Mouse (Mus musculus): ENCODE measurements around the gene Aftph.
"Not testable (repeated sequence)": the region's sequence is repeated elsewhere in the genome, so short reads cannot be mapped to it uniquely, and the experiment has no call there.

The Aftph gene

DNA sequence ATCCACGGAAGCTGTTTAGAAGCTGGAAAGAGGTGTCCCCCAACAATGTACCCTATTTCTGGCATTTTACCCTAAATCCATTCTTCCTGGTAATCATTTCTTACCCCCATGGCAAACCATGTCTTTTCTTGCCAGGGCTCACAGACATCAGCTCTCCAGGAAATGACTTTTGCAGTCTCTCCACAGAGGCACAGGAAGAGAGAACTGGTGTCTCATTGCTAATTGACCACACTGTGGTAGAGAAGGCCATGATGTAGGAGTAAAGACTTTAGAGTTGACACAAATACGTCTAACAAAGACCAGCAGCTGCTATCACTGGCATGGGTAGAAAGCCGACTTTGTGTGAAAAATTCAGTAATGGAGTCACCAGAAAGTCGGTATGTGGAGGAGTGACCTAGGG lies 38.9 kb upstream of the Aftph start:
- Histone ChIP-seq H3K4me3 (replicated peaks; ENCODE audit: low read length) (no peak overlapping the region), H3K9me3 (ENCODE audit: low read length) (peaks cover 34% of the 10 kb centered on the region), H3K4me1 (replicated peaks; ENCODE audit: low read depth, low read length) (no peaks in the 10 kb centered on the region), H3K36me3 (ENCODE audit: insufficient read depth, low read length) (no peaks in the 10 kb centered on the region), H3K27me3 (ENCODE audit: insufficient read depth, low read length) (no peaks in the 10 kb centered on the region)
- TF ChIP-seq CTCF (conservative IDR thresholded peaks at IDR 0.05; ENCODE audit: low read length) (no peak), POU5F1 (IDR thresholded peaks at IDR 0.05; ENCODE audit: borderline replicate concordance, low read length) (no peak), NANOG (IDR thresholded peaks at IDR 0.05; ENCODE audit: borderline replicate concordance, low read length) (no peak)

DNA sequence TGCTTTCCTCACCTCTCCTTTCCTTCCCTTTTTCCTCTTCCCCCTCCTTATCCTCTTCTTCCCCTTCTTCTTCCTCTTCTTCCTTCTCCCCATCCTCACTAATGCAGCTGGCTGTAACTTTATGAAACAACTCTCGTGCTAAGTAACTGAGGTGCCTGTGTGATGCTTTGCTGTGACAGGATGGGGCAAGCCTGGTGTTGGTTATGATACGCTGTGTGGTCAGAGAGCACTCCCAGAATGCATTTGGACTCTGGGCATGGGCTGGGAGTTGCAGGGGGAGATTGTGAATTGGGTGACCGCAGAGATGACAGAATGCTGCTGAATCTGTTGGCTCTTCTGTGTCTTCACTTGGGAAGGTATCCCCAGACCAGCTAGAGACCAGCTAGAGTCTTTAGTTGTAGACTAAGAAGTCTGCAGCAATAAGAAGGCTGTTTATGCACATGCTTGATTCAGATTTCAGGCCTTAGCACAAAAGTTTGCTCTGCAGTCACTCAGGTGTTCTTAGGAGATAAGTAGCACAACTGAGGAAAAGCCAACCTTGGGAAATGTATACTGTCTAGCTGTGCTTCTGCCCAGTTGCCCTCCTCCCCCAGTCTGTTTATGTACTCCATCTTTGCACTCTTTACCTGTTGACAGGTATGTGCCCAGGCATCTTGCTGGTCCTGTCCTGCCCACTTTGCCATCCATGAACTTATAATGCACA lies 37.6 kb upstream of the Aftph start:
- Histone ChIP-seq H3K4me3 (replicated peaks; ENCODE audit: low read length) (no peak overlapping the region), H3K9me3 (ENCODE audit: low read length) (peaks cover 21% of the 10 kb centered on the region), H3K27me3 (ENCODE audit: insufficient read depth, low read length) (no peaks in the 10 kb centered on the region), H3K36me3 (ENCODE audit: insufficient read depth, low read length) (no peaks in the 10 kb centered on the region), H3K4me1 (replicated peaks; ENCODE audit: low read depth, low read length) (no peaks in the 10 kb centered on the region)
- TF ChIP-seq CTCF (conservative IDR thresholded peaks at IDR 0.05; ENCODE audit: low read length), result no peak
- no peak for TF ChIP-seq POU5F1 (IDR thresholded peaks at IDR 0.05; ENCODE audit: borderline replicate concordance, low read length)
- no peak for TF ChIP-seq NANOG (IDR thresholded peaks at IDR 0.05; ENCODE audit: borderline replicate concordance, low read length)

DNA sequence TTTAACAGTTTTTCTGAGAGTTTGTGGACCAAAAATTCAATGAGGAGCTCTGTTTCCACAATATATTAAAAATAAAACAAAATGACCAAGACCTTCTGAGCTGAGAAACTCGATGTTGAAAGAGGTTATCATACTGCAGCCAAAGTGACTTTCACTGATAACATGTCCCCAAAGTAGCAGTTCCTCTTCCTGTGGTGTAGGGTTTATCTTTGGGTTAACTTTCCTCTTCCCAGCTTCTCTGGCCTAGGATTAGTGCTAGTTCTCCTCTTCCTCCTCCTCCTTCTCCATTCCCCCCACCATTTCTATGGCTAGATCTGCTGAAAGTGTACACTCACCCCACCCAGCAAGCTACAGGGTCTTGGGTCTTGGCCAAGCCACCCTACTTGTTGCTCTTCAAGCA lies 36.9 kb upstream of the Aftph start:
- H3K9me3 ChIP-seq (ENCODE audit: low read length), result peaks cover 14% of the 10 kb centered on the region
- H3K4me3 ChIP-seq (replicated peaks; ENCODE audit: low read length), result no peak overlapping the region
- no peaks in the 10 kb centered on the region for H3K36me3 ChIP-seq (ENCODE audit: insufficient read depth, low read length)
- 0 out of 2 replicates have a peak, but pooled peaks cover under 1% of the 10 kb centered on the region for H3K4me1 ChIP-seq (replicated peaks; ENCODE audit: low read depth, low read length)
- TF ChIP-seq CTCF (conservative IDR thresholded peaks at IDR 0.05; ENCODE audit: low read length), result no peak
- no peak for TF ChIP-seq POU5F1 (IDR thresholded peaks at IDR 0.05; ENCODE audit: borderline replicate concordance, low read length)
- no peaks in the 10 kb centered on the region for H3K27me3 ChIP-seq (ENCODE audit: insufficient read depth, low read length)

DNA sequence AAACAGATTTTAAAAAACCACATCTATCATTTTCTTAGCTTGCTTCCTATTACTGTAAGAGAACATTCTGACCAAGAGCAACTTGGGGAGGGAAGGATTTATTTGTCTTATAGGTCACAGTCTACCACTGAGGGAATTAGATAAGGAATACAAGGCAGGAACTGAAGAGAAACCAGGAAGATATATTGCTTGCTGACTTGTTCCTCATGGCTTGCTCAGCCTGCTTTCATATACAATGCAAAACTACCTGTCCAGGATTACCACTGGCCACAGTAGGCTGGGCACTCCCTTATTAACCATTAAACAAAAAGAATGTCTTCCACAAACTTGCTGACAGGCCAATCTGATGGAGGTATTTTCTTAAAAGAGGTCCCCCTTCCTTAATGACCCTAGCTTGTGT lies 35.3 kb upstream of the Aftph start:
- TF ChIP-seq CTCF (conservative IDR thresholded peaks at IDR 0.05; ENCODE audit: low read length) (no peak), POU5F1 (IDR thresholded peaks at IDR 0.05; ENCODE audit: borderline replicate concordance, low read length) (no peak), NANOG (IDR thresholded peaks at IDR 0.05; ENCODE audit: borderline replicate concordance, low read length) (no peak)
- no peaks in the 10 kb centered on the region for H3K27me3 ChIP-seq (ENCODE audit: insufficient read depth, low read length)
- peaks cover 14% of the 10 kb centered on the region for H3K9me3 ChIP-seq (ENCODE audit: low read length)
- 0 out of 2 replicates have a peak, but pooled peaks cover 11% of the 10 kb centered on the region for H3K4me1 ChIP-seq (replicated peaks; ENCODE audit: low read depth, low read length)
- no peaks in the 10 kb centered on the region for H3K36me3 ChIP-seq (ENCODE audit: insufficient read depth, low read length)
- no peak overlapping the region for H3K4me3 ChIP-seq (replicated peaks; ENCODE audit: low read length)

DNA sequence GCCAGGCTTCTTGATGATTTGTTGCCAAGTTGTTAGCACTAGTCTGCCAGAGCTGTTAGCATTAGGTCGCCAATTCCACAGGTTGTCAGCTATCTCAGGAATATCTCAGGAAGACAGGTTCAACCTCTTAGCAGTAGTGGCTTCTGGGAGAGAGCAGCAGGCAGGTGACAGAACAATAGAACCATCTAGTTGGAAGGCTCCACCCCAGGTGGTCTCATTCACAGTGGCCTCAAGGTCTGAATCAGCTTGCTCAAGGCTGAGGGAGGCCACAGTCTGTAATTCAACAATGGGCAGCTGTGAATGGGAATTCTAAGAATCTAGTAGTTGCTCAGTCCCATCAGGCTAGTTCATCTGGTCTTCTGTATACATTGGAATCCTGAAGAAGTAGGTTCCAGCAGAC lies 31.3 kb upstream of the Aftph start:
- no peaks in the 10 kb centered on the region for H3K36me3 ChIP-seq (ENCODE audit: insufficient read depth, low read length)
- peaks cover 16% of the 10 kb centered on the region for H3K9me3 ChIP-seq (ENCODE audit: low read length)
- 0 out of 2 replicates have a peak, but pooled peaks cover 11% of the 10 kb centered on the region for H3K4me1 ChIP-seq (replicated peaks; ENCODE audit: low read depth, low read length)
- no peaks in the 10 kb centered on the region for H3K27me3 ChIP-seq (ENCODE audit: insufficient read depth, low read length)
- TF ChIP-seq NANOG (IDR thresholded peaks at IDR 0.05; ENCODE audit: borderline replicate concordance, low read length) (peak; percentile 79), CTCF (conservative IDR thresholded peaks at IDR 0.05; ENCODE audit: low read length) (no peak), POU5F1 (IDR thresholded peaks at IDR 0.05; ENCODE audit: borderline replicate concordance, low read length) (no peak)
- no peak overlapping the region for H3K4me3 ChIP-seq (replicated peaks; ENCODE audit: low read length)

DNA sequence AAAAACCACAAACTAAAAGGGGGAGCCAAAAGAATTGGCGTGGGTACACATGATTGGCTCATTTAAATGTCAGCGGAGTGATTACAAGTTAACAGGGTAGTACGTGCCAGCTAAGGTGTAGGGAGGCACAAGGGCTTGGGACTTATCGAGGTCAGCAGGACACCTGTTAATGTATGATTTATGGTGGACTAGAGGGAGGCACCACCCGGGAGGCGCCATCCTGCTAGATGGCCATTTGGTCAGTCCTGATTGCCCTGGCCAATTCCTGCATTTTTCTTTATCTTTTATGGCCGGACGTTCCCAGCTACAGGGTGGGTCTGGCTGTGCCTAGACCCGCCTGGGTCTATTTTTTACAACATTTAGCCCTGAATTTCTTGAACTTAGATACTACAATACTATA lies 30.4 kb upstream of the Aftph start:
- H3K4me3 ChIP-seq (replicated peaks; ENCODE audit: low read length); H3K27me3 ChIP-seq (ENCODE audit: insufficient read depth, low read length): not testable (repeated sequence)
- H3K9me3 ChIP-seq (ENCODE audit: low read length), result peaks cover 16% of the 10 kb centered on the region

DNA sequence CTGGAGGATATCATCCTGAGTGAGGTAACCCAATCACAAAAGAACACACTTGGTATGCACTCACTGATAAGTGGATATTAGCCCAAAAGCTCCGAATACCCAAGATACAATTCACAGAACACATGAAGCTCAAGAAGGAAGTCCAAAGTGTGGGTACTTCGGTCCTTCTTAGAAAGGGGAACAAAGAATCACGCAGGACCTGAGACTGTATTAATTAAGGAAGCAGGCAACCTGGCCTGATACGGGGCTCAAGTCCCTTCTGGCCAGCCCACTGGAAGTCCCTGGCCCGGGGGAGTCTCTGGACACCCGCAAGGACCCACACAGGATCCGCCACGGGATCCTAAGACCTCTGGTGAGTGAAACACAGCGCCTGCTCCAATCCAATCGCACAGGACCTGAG lies 20.6 kb upstream of the Aftph start:
- not testable (repeated sequence) for H3K4me1 ChIP-seq (replicated peaks; ENCODE audit: low read depth, low read length); H3K36me3 ChIP-seq (ENCODE audit: insufficient read depth, low read length); H3K27me3 ChIP-seq (ENCODE audit: insufficient read depth, low read length); H3K4me3 ChIP-seq (replicated peaks; ENCODE audit: low read length)
- peaks cover 20% of the 10 kb centered on the region for H3K9me3 ChIP-seq (ENCODE audit: low read length)

More for the DNA sequence above, 30.4 kb upstream of the Aftph start:
- H3K36me3 ChIP-seq (ENCODE audit: insufficient read depth, low read length), result not testable (repeated sequence)
- 0 out of 2 replicates have a peak, but pooled peaks cover 11% of the 10 kb centered on the region for H3K4me1 ChIP-seq (replicated peaks; ENCODE audit: low read depth, low read length)

DNA sequence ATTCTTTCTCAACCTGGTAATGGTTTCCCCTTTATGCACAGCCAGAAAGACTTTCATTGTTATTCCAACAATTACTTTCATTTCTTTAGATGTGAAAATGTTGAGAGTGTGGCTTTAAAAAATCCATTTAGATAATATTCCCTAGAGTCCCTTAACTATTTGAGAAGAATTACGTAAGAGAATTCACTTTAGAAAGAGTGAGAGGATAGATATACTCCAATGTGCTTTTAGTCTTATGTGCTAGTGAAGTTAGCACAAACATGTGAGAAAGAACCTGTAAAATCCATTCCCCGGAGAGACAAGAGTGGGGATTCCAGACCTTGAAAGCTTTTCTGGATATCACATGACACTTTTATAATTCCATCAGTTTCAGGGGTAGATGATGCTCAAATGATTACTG lies 9.2 kb upstream of the Aftph start:
- peaks cover 22% of the 10 kb centered on the region for H3K9me3 ChIP-seq (ENCODE audit: low read length)
- no peaks in the 10 kb centered on the region for H3K4me1 ChIP-seq (replicated peaks; ENCODE audit: low read depth, low read length)
- H3K36me3 ChIP-seq (ENCODE audit: insufficient read depth, low read length), result no peaks in the 10 kb centered on the region
- TF ChIP-seq CTCF (conservative IDR thresholded peaks at IDR 0.05; ENCODE audit: low read length) (no peak), NANOG (IDR thresholded peaks at IDR 0.05; ENCODE audit: borderline replicate concordance, low read length) (no peak), POU5F1 (IDR thresholded peaks at IDR 0.05; ENCODE audit: borderline replicate concordance, low read length) (no peak)
- H3K4me3 ChIP-seq (replicated peaks; ENCODE audit: low read length), result no peak overlapping the region
- peaks cover 2% of the 10 kb centered on the region; the same call in 1 of the 2 replicates for H3K27me3 ChIP-seq (ENCODE audit: insufficient read depth, low read length)

DNA sequence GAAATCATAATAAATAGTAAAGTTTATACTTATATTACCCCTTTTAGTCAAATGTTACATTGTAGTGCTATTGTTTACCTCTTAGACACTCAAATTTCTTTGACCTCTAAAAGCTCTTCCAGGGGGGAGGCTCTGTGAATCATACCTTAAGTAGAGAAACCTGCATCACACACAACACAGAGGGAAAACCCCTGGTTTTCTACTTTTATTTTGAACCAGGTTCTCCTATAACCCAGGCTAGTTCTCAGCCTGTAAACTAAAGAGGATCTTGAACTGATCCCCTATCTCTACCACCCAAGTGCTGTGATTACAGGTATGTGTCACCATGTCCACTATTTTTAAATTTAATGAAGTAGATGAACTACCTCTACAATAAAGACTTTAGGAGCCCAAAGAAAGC lies 2.0 kb upstream of the Aftph start:
- Histone ChIP-seq H3K36me3 (ENCODE audit: insufficient read depth, low read length) (no peaks in the 10 kb centered on the region), H3K27me3 (ENCODE audit: insufficient read depth, low read length) (peaks cover 2% of the 10 kb centered on the region; the same call in 1 of the 2 replicates), H3K4me1 (replicated peaks; ENCODE audit: low read depth, low read length) (peaks cover 13% of the 10 kb centered on the region), H3K4me3 (replicated peaks; ENCODE audit: low read length) (no peak overlapping the region), H3K9me3 (ENCODE audit: low read length) (no peaks in the 10 kb centered on the region)
- TF ChIP-seq NANOG (IDR thresholded peaks at IDR 0.05; ENCODE audit: borderline replicate concordance, low read length), result no peak
- TF ChIP-seq CTCF (conservative IDR thresholded peaks at IDR 0.05; ENCODE audit: low read length), result no peak
- no peak for TF ChIP-seq POU5F1 (IDR thresholded peaks at IDR 0.05; ENCODE audit: borderline replicate concordance, low read length)
